Mouse (Mus musculus) inflammation-experienced regulatory T-cells (primary cell): ENCODE results near the gene Onecut1. TPM values are rescaled to one million over a fixed set of nuclear protein-coding genes. Genes with fewer than 3 reads are reported as not detected.

Experiments used
- polyA plus RNA-seq, 2 experiments: library from polyadenylated mRNA; unstranded; fragments of 100-300 nt; shearing (Covaris generic); gene quantifications; one replicate each; pipeline ENCODE4 v1.2.1; 2017

The Onecut1 gene
- under 1 TPM in 1 of 2 experiments, not detected in 1; 0.50 TPM for polyA plus RNA-seq

GRCm38 (mm10) chr9:74861561-74861980, at the start of gene Onecut1:
Gene Onecut1 (plus strand): TSS chr9:74861921.

Other genes with a start within 250 kb of the Onecut1 start
- gene Fam214a, start 91.0 kb downstream of the Onecut1 start, polyA plus RNA-seq, result 10 to 100 TPM; 34.6 to 45.1 TPM
- 100 to 1,000 TPM; 285 to 287 TPM for gene Arpp19, start 175.7 kb downstream of the Onecut1 start, polyA plus RNA-seq
- 10 to 100 TPM; 16.5 to 19.1 TPM for gene Myo5a, start 209.1 kb downstream of the Onecut1 start, polyA plus RNA-seq